Mouse (Mus musculus): ENCODE results near the gene Prss41. TPM values are rescaled to one million over a fixed set of nuclear protein-coding genes. Genes with fewer than 3 reads are reported as not detected.

Gene Prss41
- total and polyA plus RNA-seq, 3 experiments: 0.29 TPM; not detected in 2

DNA sequence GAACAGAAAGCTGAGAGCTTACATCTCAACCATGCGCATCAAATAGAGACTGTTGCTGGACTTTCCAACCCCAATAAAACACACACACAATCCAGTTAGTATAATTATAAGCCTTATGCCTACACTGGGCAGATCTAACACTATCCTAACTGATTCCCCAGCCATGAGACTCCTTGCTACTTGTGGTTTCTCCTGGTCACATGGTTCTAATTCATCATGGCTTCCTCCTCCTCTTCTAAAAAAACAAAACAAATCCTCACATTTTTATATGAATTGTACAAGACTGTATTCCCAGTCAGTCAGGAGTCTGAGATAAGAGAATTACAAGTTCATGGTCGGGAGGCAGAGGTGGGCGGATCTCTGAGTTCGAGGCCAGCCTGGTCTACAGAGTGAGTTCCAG, 55.0 kb downstream of the Prss41 start:
- Histone ChIP-seq H3K4me3 (no peak overlapping the region), H3K4me1 (ENCODE audit: control insufficient read depth, insufficient read depth, low read length) (peaks cover 6% of the 10 kb centered on the region), H3K27me3 (ENCODE audit: control insufficient read depth, insufficient read depth, low read length) (no peaks in the 10 kb centered on the region), H3K27ac (no peak overlapping the region), H3K36me3 (ENCODE audit: control insufficient read depth, insufficient read depth, low read length) (no peaks in the 10 kb centered on the region), H3K9ac (ENCODE audit: low read depth, low read length) (no peak overlapping the region), H3K79me2 (replicated peaks; ENCODE audit: control insufficient read depth, insufficient read depth, low read length) (no peaks in the 10 kb centered on the region)
- TF ChIP-seq EP300 (IDR thresholded peaks at IDR 0.05; ENCODE audit: insufficient read depth, low read depth, low read length) (no peak), CTCF (IDR thresholded peaks at IDR 0.05) (no peak), POLR2A (IDR thresholded peaks at IDR 0.05; ENCODE audit: insufficient read depth, low read depth, low read length) (no peak)
- WGBS: 94% methylated on average over 4 of the region's 4 CpGs
- no peak for DNase-seq
- intact Hi-C loops (cut with DNase I): loop anchor here (5.0 kb wide), 1 partner anchor 42 kb away; the partner anchor contains the start of gene Kremen2

Small RNAs within 50 kb of the gene (microRNA-seq; reads per million reads assigned to microRNA genes)
- 2.7 to 4.5 reads per million in 2 experiments for gene Mir5125

Other genes with a start within 250 kb of the Prss41 start
- gene Zfp13, start 244.7 kb downstream of the Prss41 start, total RNA-seq (2021): 1 to 10 TPM; 2.2 to 2.8 TPM
- 3.2 and 3.6 TPM in 2 replicates for gene Zfp13, start 244.7 kb downstream of the Prss41 start, polyA plus RNA-seq (2012; rRNA removed)
- gene Zscan10, start 243.3 kb downstream of the Prss41 start, total RNA-seq (2021): not detected
- not detected in 2 replicates for gene Zscan10, start 243.3 kb downstream of the Prss41 start, polyA plus RNA-seq (2012; rRNA removed)
- under 1 TPM; 0.09 to 0.10 TPM for gene Mmp25, start 198.9 kb downstream of the Prss41 start, total RNA-seq (2021)
- gene Mmp25, start 198.9 kb downstream of the Prss41 start, polyA plus RNA-seq (2012; rRNA removed): 0.18 and 0.21 TPM in 2 replicates
- not detected for gene Bicdl2, start 183.7 kb downstream of the Prss41 start, total RNA-seq (2021)
- gene Bicdl2, start 183.7 kb downstream of the Prss41 start, polyA plus RNA-seq (2012; rRNA removed): not detected in 2 replicates
- 100 to 1,000 TPM; 172 to 215 TPM for gene Hcfc1r1, start 170.6 kb downstream of the Prss41 start, total RNA-seq (2021)
- gene Hcfc1r1, start 170.6 kb downstream of the Prss41 start, polyA plus RNA-seq (2012; rRNA removed): 494 and 575 TPM in 2 replicates
- gene Thoc6, start 170.3 kb downstream of the Prss41 start, total RNA-seq (2021): 1 to 10 TPM; 9.6 to 9.7 TPM
- gene Thoc6, start 170.3 kb downstream of the Prss41 start, polyA plus RNA-seq (2012; rRNA removed): 14.4 and 15.3 TPM in 2 replicates
- gene Tnfrsf12a, start 166.7 kb downstream of the Prss41 start, total RNA-seq (2021): 10 to 100 TPM; 80.1 to 82.5 TPM
- gene Tnfrsf12a, start 166.7 kb downstream of the Prss41 start, polyA plus RNA-seq (2012; rRNA removed): 28.1 and 37.9 TPM in 2 replicates
- not detected for gene Cldn6, start 164.9 kb downstream of the Prss41 start, total RNA-seq (2021)
- not detected in 2 replicates for gene Cldn6, start 164.9 kb downstream of the Prss41 start, polyA plus RNA-seq (2012; rRNA removed)
- gene Cldn9, start 160.1 kb downstream of the Prss41 start, total RNA-seq (2021): not detected
- not detected in 2 replicates for gene Cldn9, start 160.1 kb downstream of the Prss41 start, polyA plus RNA-seq (2012; rRNA removed)
- not detected for gene 1520401A03Rik, start 121.4 kb downstream of the Prss41 start, total RNA-seq (2021)
- gene 1520401A03Rik, start 121.4 kb downstream of the Prss41 start, polyA plus RNA-seq (2012; rRNA removed): not detected in 2 replicates
- gene Pkmyt1, start 117.8 kb downstream of the Prss41 start, total RNA-seq (2021): 1 to 10 TPM; 1.2 to 1.6 TPM
- gene Pkmyt1, start 117.8 kb downstream of the Prss41 start, polyA plus RNA-seq (2012; rRNA removed): 3.9 and 5.6 TPM in 2 replicates
- gene Paqr4, start 103.3 kb downstream of the Prss41 start, total RNA-seq (2021): 10 to 100 TPM; 25.5 to 27.2 TPM
- gene Paqr4, start 103.3 kb downstream of the Prss41 start, polyA plus RNA-seq (2012; rRNA removed): 30.7 and 33.2 TPM in 2 replicates
- not detected for gene Kremen2, start 98.3 kb downstream of the Prss41 start, total RNA-seq (2021)
- gene Kremen2, start 98.3 kb downstream of the Prss41 start, polyA plus RNA-seq (2012; rRNA removed): 0.06 and 0.27 TPM in 2 replicates
- gene Flywch1, start 72.6 kb downstream of the Prss41 start, total RNA-seq (2021): 10 to 100 TPM; 39.4 to 40.1 TPM
- 25.9 and 33.4 TPM in 2 replicates for gene Flywch1, start 72.6 kb downstream of the Prss41 start, polyA plus RNA-seq (2012; rRNA removed)
- under 1 TPM; 0.27 to 0.50 TPM for gene Flywch2, start 58.1 kb downstream of the Prss41 start, total RNA-seq (2021)
- 1.3 and 1.5 TPM in 2 replicates for gene Flywch2, start 58.1 kb downstream of the Prss41 start, polyA plus RNA-seq (2012; rRNA removed)
- 100 to 1,000 TPM; 157 to 161 TPM for gene Srrm2, start 53.6 kb downstream of the Prss41 start, total RNA-seq (2021)
- 318 and 320 TPM in 2 replicates for gene Srrm2, start 53.6 kb downstream of the Prss41 start, polyA plus RNA-seq (2012; rRNA removed)
- 100 to 1,000 TPM; 325 to 371 TPM for gene Elob, start 15.0 kb downstream of the Prss41 start, total RNA-seq (2021)
- 384 and 511 TPM in 2 replicates for gene Elob, start 15.0 kb downstream of the Prss41 start, polyA plus RNA-seq (2012; rRNA removed)
- gene Prss33, start 8.1 kb downstream of the Prss41 start, total RNA-seq (2021): not detected
- gene Prss33, start 8.1 kb downstream of the Prss41 start, polyA plus RNA-seq (2012; rRNA removed): not detected in 2 replicates
- gene Prss32, start 317 bp downstream of the Prss41 start, total RNA-seq (2021): not detected
- 0.16 TPM in 1 of 2 replicates, not detected in the other for gene Prss32, start 317 bp downstream of the Prss41 start, polyA plus RNA-seq (2012; rRNA removed)
- gene Prss21, start 23.9 kb upstream of the Prss41 start, total RNA-seq (2021): not detected
- gene Prss21, start 23.9 kb upstream of the Prss41 start, polyA plus RNA-seq (2012; rRNA removed): not detected in 2 replicates
- gene Dcpp1, start 36.7 kb upstream of the Prss41 start, total RNA-seq (2021): not detected
- gene Dcpp1, start 36.7 kb upstream of the Prss41 start, polyA plus RNA-seq (2012; rRNA removed): not detected in 2 replicates
- gene Dcpp2, start 36.7 kb upstream of the Prss41 start, total RNA-seq (2021): not detected
- gene Dcpp2, start 36.7 kb upstream of the Prss41 start, polyA plus RNA-seq (2012; rRNA removed): not detected in 2 replicates
- gene Dcpp3, start 73.3 kb upstream of the Prss41 start, total RNA-seq (2021): not detected
- not detected in 2 replicates for gene Dcpp3, start 73.3 kb upstream of the Prss41 start, polyA plus RNA-seq (2012; rRNA removed)
- gene Sbp, start 97.5 kb upstream of the Prss41 start, total RNA-seq (2021): not detected
- gene Sbp, start 97.5 kb upstream of the Prss41 start, polyA plus RNA-seq (2012; rRNA removed): not detected in 2 replicates
- gene Sbpl, start 111.1 kb upstream of the Prss41 start, total RNA-seq (2021): not detected
- gene Sbpl, start 111.1 kb upstream of the Prss41 start, polyA plus RNA-seq (2012; rRNA removed): not detected in 2 replicates
- not detected for gene Prss30, start 136.4 kb upstream of the Prss41 start, total RNA-seq (2021)
- 0.12 TPM in 2 replicates for gene Prss30, start 136.4 kb upstream of the Prss41 start, polyA plus RNA-seq (2012; rRNA removed)
- gene Prss22, start 153.9 kb upstream of the Prss41 start, total RNA-seq (2021): not detected
- not detected in 2 replicates for gene Prss22, start 153.9 kb upstream of the Prss41 start, polyA plus RNA-seq (2012; rRNA removed)
- not detected for gene Prss27, start 194.0 kb upstream of the Prss41 start, total RNA-seq (2021)
- not detected in 2 replicates for gene Prss27, start 194.0 kb upstream of the Prss41 start, polyA plus RNA-seq (2012; rRNA removed)
- 1 to 10 TPM; 8.4 to 9.1 TPM for gene Kctd5, start 229.3 kb upstream of the Prss41 start, total RNA-seq (2021)
- 9.8 and 12.8 TPM in 2 replicates for gene Kctd5, start 229.3 kb upstream of the Prss41 start, polyA plus RNA-seq (2012; rRNA removed)